Mouse (Mus musculus) embryonic stem cell, embryonic (primary cell): Measurements from ENCODE around the gene Gm10665.
"Not testable (repeated sequence)": the region's sequence is repeated elsewhere in the genome, so short reads cannot be mapped to it uniquely, and the experiment has no call there.

ENCODE experiments used
- CTCF ChIA-PET, 4 experiments: fragments of 300-600 bp in 2 of 4; fragments of 350-600 bp in 2 of 4; sonication (Branson Sonifier 250); formaldehyde crosslinking; loops; one replicate each; lab custom pipeline; 2022; ENCODE audit warnings: inconsistent platforms in 2 of 4; lab: Charles Lee
- POLR2A ChIA-PET, 4 experiments: fragments of 300-600 bp in 2 of 4; fragments of 350-600 bp in 2 of 4; sonication (Branson Sonifier 250); formaldehyde crosslinking; loops; one replicate each; lab custom pipeline; 2022; ENCODE audit warnings: antibody characterized with exemption in 4 of 4, inconsistent platforms in 1 of 4; lab: Charles Lee

Gm10665 gene

DNA sequence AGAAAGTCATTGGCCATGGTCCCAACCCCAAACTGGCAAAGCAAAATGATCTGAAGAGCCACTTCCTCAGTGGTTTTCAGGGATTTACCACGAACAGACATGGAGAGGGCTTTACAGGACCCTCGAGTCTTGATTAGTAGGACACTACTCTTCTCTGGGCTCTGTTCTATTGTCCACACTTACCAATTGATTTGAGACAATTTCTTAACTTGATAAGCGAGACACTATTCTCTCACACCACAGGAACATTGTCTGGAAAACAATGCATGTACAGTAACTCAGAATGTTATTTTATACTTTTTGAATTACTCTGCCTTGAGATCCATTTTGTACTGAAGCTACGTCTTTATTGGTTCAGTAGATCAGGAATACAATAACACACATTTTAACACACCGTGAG lies at the start of gene Gm10665:
Gene Gm10665 (minus strand): TSS at position 101 of the 400 bp plus-strand sequence.
- POLR2A ChIA-PET, CTCF ChIA-PET: not testable (repeated sequence)

DNA sequence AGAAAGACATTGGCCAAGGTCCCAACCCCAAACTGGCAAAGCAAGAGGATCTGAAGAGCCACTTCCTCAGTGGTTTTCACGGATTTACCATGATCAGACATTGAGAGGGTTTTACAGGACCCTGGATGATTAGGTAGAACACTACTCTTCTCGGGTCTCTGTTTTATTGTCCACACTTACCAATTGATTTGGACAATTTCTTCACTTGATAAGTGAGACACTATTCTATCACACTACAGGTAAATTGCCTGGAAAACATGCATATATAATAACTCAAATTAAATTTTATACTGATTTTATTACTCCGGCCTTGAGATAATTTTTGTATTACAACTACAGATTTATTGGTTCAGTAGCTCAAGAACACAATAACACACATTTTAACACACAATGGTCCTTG lies 35.7 kb upstream of the Gm10665 start, which contains the start of gene Vmn1r151:
Gene Vmn1r151 (minus strand): TSS at position 101 of the 400 bp plus-strand sequence.
- POLR2A ChIA-PET, CTCF ChIA-PET: not testable (repeated sequence)

DNA sequence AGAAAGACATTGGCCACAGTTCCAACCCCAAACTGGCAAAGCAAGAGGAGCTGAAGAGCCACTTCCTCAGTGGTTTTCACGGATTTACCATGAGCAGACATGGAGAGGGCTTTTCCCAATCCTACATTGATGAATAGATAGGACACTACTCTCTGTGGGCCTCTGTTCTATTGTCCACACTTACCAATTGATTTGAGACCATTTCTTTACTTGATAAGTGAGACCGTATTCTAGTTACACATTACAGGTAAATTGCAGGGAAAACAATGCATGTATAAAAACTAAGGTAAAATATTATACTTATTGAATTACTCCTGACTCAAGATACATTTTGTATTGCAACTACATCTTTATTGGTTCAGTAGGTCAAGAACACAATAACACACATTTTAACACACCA lies 25.7 kb downstream of the Gm10665 start, which contains the start of gene Vmn1r149:
Gene Vmn1r149 (minus strand): TSS at position 101 of the 400 bp plus-strand sequence.
- POLR2A ChIA-PET, CTCF ChIA-PET: not testable (repeated sequence)

- POLR2A ChIA-PET, CTCF ChIA-PET: not testable (repeated sequence)
These were observed 50.6 kb downstream of the Gm10665 start, which contains the start of gene Vmn1r148 for GRCm38 (mm10) chr7:22413283-22413682. Gene Vmn1r148, plus strand, starts transcription at chr7:22413583.
